Mouse (Mus musculus) megakaryocyte-erythroid progenitor cell, adult 5-6 weeks (primary cell): ENCODE measurements around the gene Cd40. TPM values are rescaled to one million over a fixed set of nuclear protein-coding genes. Genes with fewer than 3 reads are reported as not detected.

Experiments used
- ATAC-seq: replicated peaks from 2 replicates; pipeline ENCODE4 v1.8.0; 2016; ENCODE audit warnings: mild to moderate bottlenecking, inconsistent platforms; ENCODE audit not compliant: severe bottlenecking, poor library complexity, low FRiP score, low TSS enrichment
- total RNA-seq, 2 experiments: library from RNA; stranded (forward) in 1 of 2; stranded (reverse) in 1 of 2; fragments of 200-1000, 215-1000 nt in 1 of 2; fragments of >200 nt in 1 of 2; fragmentation: Nextera tagmentation in 1 of 2; gene quantifications; 2 replicates each; pipeline ENCODE4 v1.2.3; 2014 to 2017

Cd40 gene
- total RNA-seq, 2 experiments from 2014 or later: not detected

GRCm38 (mm10) chr2:165051566-165051965, 3.9 kb upstream of the Cd40 start:
- ATAC-seq: peak; percentile 53; the same call in 1 of the 2 replicates

GRCm38 (mm10) chr2:165055905-165056304, 478 bp downstream of the Cd40 start:
- ATAC-seq: no peak

- no peak for ATAC-seq
Measured at GRCm38 (mm10) chr2:165056377-165057085, 1.1 kb downstream of the Cd40 start.

- no peak for ATAC-seq
Measured at GRCm38 (mm10) chr2:165059961-165060360, 4.5 kb downstream of the Cd40 start.

- ATAC-seq: no peak
Measured at GRCm38 (mm10) chr2:165061638-165062433, 6.4 kb downstream of the Cd40 start.

GRCm38 (mm10) chr2:165064489-165064888, 9.1 kb downstream of the Cd40 start:
- ATAC-seq: no peak

- ATAC-seq: no peak
Measured at GRCm38 (mm10) chr2:165068806-165069205, 13.4 kb downstream of the Cd40 start.

GRCm38 (mm10) chr2:165070096-165070816, 14.8 kb downstream of the Cd40 start:
- 0 out of 2 replicates have a peak, but pooled peaks have one; percentile 32 for ATAC-seq

GRCm38 (mm10) chr2:165073381-165073781, 18.0 kb downstream of the Cd40 start:
- no peak for ATAC-seq

- 0 out of 2 replicates have a peak, but pooled peaks have one; percentile 25 for ATAC-seq
Measured at GRCm38 (mm10) chr2:165074081-165074884, 18.9 kb downstream of the Cd40 start.

- peak; percentile 81 for ATAC-seq
Measured at GRCm38 (mm10) chr2:165074937-165075336, 19.5 kb downstream of the Cd40 start.

- ATAC-seq: no peak
Measured at GRCm38 (mm10) chr2:165077055-165077454, 21.6 kb downstream of the Cd40 start.

GRCm38 (mm10) chr2:165078045-165078444, 22.6 kb downstream of the Cd40 start:
- ATAC-seq: no peak

- no peak for ATAC-seq
Measured at GRCm38 (mm10) chr2:165078605-165079004, 23.2 kb downstream of the Cd40 start.

- ATAC-seq: no peak
Measured at GRCm38 (mm10) chr2:165080657-165081056, 25.2 kb downstream of the Cd40 start.

GRCm38 (mm10) chr2:165081257-165081656, 25.8 kb downstream of the Cd40 start:
- no peak for ATAC-seq

GRCm38 (mm10) chr2:165086634-165087033, 31.2 kb downstream of the Cd40 start:
- no peak for ATAC-seq

GRCm38 (mm10) chr2:165089470-165089869, 34.0 kb downstream of the Cd40 start:
- no peak for ATAC-seq

GRCm38 (mm10) chr2:165090650-165091049, 35.2 kb downstream of the Cd40 start, which contains the start of gene 1700025C18Rik:
1700025C18Rik (minus strand) TSS chr2:165090750.
- ATAC-seq: no peak
